Mouse (Mus musculus): Measurements from ENCODE around the gene Maco1. TPM values are rescaled to one million over a fixed set of nuclear protein-coding genes. Genes with fewer than 3 reads are reported as not detected.

The Maco1 gene
- polyA plus RNA-seq, 1 experiment from 2014 or later, result 19.0 TPM

DNA sequence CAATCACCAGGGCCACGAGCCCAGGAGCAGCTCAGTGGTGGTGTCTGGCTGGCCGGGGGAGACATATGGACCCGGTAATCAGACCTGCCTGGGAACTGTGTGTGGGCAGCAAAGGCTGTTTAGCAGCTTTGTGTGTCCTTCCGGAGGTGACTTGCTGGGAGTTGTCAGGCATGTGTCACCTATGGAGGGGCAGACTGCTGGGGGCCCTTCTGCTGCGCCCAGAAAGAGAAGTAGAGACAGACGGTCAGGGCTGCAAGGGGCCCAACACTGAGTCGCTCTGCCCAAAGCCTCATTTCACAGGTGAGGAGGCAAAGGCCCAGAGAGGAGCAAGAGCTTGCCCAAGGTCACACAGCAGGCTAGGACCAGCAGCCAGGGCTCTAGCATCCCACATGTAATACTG is 83.3 kb downstream of the Maco1 start:
- no peak overlapping the region for H3K4me3 ChIP-seq (replicated peaks)
- no peaks in the 10 kb centered on the region for H3K9me3 ChIP-seq (replicated peaks)
- no peak for ATAC-seq (ENCODE audit: low read depth)
- H3K4me1 ChIP-seq (replicated peaks), result peaks cover 79% of the 10 kb centered on the region
- WGBS (ENCODE audit: insufficient replicate concordance), result 67% methylated on average over 7 of the region's 7 CpGs
- H3K27ac ChIP-seq, result no peak overlapping the region
- no peak overlapping the region for H3K4me2 ChIP-seq
- H3K36me3 ChIP-seq, result no peaks in the 10 kb centered on the region
- no peak for DNase-seq
- 0 out of 2 replicates have a peak overlapping the region, but pooled peaks have one; percentile 26 for H3K9ac ChIP-seq
- H3K27me3 ChIP-seq, result no peaks in the 10 kb centered on the region; the same call in 1 of the 2 replicates

DNA sequence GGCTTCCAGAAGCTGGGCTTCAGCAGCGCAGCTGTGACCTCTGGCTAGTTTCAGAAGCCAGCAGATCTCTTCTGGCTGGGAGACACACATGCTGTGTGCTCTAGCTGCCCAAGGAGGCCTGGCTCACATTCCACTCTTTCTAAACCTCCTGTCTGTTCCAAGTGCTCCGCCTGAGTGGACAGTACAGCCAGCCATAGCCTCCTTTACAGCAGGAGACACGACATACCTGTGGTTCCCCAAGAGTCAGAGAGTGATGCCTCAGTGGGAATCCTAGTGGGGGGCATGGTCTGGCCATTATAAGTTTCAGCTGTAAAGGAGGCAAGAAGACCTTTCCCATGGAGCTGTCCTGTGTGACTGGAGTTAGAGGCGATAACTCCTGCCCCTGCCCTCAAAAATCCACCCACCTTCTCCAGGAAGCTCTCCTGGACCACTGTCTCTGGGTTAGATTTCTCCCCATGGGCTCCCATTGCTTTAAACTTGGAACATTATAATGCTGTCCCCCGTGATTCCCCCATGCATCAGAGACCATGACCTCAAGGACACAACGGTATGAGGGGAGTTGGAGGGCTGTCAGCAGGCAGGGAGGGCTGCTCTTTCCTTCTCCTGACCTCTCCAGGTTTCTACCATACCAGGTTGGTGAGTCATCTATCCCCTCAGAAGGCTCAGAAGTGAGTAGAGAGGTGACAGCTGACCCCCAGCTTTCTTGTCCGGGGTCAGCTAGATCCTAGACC is 83.9 kb downstream of the Maco1 start:
- no peaks in the 10 kb centered on the region for H3K9me3 ChIP-seq (replicated peaks)
- no peak overlapping the region for H3K4me3 ChIP-seq (replicated peaks)
- H3K4me1 ChIP-seq (replicated peaks), result peaks cover 81% of the 10 kb centered on the region
- no peaks in the 10 kb centered on the region for H3K36me3 ChIP-seq
- H3K4me2 ChIP-seq, result no peak overlapping the region
- DNase-seq (no peak), ATAC-seq (ENCODE audit: low read depth) (no peak)
- no peaks in the 10 kb centered on the region; the same call in 1 of the 2 replicates for H3K27me3 ChIP-seq
- 75% methylated on average over 7 of the region's 7 CpGs for WGBS (ENCODE audit: insufficient replicate concordance)
- peak overlapping the region; percentile 97; the same call in 1 of the 2 replicates for H3K9ac ChIP-seq
- H3K27ac ChIP-seq, result peak overlapping the region; percentile 14; the same call in 1 of the 2 replicates

DNA sequence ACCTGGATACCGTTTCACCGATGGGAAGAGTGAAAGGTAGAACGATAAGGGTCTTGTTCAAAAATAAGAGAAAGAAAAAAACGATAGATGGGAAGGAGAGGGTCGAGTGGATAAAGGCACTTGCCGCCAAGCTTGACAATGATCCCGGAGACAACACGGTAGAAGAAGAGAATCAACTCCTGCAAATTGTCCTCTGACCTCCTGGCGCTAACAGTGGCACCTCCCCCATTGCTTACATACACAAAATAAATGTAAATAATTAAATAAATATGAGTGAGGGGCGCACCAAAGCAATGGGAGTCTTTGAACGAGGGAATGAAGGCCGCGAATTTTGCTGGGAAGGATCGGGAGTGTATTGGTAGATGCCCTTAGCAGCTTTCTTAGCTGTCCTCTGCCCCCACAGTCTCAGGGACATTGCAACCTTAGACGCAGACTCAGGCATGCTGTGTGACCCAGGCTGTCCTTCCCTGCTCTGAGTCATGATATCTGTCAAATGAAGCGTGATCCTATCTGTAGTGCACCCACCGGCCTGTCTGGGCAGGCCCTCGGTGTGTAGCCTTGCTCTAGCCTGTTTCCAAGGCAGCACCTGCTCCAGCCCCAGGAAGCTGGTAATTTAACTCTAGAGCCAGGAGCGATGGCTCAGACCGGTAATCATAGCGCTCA is 84.8 kb downstream of the Maco1 start:
- H3K27ac ChIP-seq, result peak overlapping the region; percentile 97; the same call in 1 of the 2 replicates
- ATAC-seq (ENCODE audit: low read depth), result no peak
- no peak for DNase-seq

DNA sequence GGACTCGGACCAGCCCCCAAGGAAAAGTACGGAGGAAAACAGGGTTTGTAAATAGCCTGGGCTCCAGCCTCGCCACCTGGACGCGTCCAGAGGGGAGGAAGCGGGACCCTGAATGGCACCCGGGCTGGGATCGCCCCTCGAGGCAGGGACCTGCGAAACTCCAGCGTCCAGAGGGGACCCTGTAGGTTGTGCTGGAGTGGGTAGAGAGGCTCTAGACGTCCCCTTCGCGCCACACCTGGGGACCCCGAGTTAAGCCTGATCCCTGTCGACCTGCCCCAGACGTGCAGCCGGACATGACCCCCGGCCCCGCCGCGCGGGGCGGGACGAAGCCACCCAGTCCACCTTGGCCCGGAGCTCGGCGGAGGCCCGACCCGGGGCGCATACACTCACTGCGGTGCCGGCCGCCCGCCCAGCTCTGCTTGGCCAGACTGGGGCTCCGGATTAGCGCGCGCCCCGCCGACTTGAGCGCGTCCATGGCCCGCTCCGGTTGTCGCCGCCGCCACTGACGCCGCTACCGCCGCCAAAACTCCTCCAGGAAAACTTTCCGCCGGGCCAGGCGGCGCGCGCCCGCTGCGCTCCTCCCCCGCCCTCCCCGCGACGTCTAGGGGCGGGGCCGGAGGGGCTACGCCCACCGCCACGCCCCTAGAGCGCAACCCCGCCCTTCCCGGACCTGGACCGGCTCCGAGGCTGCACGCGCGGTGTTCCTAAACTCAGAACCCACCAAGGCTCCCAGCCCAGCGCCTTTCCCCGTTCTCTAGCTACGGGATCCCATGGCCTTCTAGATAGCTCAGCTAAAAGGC is 85.5 kb downstream of the Maco1 start, which contains the start of gene Ldlrap1:
Ldlrap1 (minus strand) TSS at position 599 of the 800 bp plus-strand sequence.
- Histone ChIP-seq H3K9ac (peak within 1 kb of the TSS; percentile 97), H3K9me3 (replicated peaks) (no peaks in the 10 kb centered on the region), H3K27me3 (no peaks in the 10 kb centered on the region; the same call in 1 of the 2 replicates), H3K4me3 (replicated peaks) (peak within 1 kb of the TSS; percentile 91), H3K36me3 (no peaks in the 10 kb centered on the region; the same call in 1 of the 2 replicates), H3K4me1 (replicated peaks) (peaks cover 81% of the 10 kb centered on the region), H3K4me2 (peak within 1 kb of the TSS; percentile 98), H3K27ac (peak within 1 kb of the TSS; percentile 97)
- under 1% methylated on average over 79 of the region's 80 CpGs for WGBS (ENCODE audit: insufficient replicate concordance)
- peak; percentile 73 for ATAC-seq (ENCODE audit: low read depth)
- DNase-seq, result peak; percentile 72

More for the DNA sequence above, 84.8 kb downstream of the Maco1 start:
- Histone ChIP-seq H3K9me3 (replicated peaks) (no peaks in the 10 kb centered on the region), H3K4me1 (replicated peaks) (peaks cover 81% of the 10 kb centered on the region), H3K4me3 (replicated peaks) (peak overlapping the region; percentile 91), H3K27me3 (no peaks in the 10 kb centered on the region; the same call in 1 of the 2 replicates), H3K36me3 (no peaks in the 10 kb centered on the region; the same call in 1 of the 2 replicates), H3K9ac (peak overlapping the region; percentile 97), H3K4me2 (peak overlapping the region; percentile 98)
- WGBS (ENCODE audit: insufficient replicate concordance), result 12% methylated on average over 21 of the region's 21 CpGs

DNA sequence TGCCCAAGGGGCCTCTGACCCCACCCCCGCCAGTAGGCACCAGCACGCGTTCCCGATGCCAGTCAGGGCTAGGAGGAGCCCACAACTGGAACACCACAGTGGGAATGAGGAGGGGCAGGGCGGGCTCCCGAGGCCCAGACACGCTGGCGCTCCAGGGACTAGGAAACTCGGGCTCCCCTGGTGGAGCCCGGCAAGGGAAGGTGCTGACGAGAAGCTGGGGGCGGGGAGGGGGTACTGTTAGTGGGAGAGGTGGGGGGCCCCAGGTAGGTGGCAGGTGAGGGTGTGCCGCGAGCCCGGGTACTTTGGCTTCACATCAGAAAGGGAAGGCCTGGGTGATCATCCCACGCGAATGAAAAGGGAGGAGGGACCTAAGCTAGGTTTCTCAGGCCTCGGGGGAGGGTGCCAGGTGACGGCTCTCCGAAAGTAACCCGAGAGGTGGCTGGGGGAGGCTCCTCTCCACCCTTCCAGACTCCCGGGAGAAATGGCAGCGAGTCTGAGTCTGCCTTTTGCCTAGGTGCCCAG is 86.2 kb downstream of the Maco1 start:
- Histone ChIP-seq H3K9me3 (replicated peaks) (no peaks in the 10 kb centered on the region), H3K27ac (peak overlapping the region; percentile 97), H3K4me1 (replicated peaks) (peaks cover 81% of the 10 kb centered on the region), H3K4me2 (peak overlapping the region; percentile 98), H3K4me3 (replicated peaks) (peak overlapping the region; percentile 91), H3K27me3 (no peaks in the 10 kb centered on the region; the same call in 1 of the 2 replicates), H3K36me3 (no peaks in the 10 kb centered on the region; the same call in 1 of the 2 replicates), H3K9ac (peak overlapping the region; percentile 97)
- no peak for DNase-seq
- ATAC-seq (ENCODE audit: low read depth), result peak; percentile 26
- 3% methylated on average over 23 of the region's 23 CpGs for WGBS (ENCODE audit: insufficient replicate concordance)

DNA sequence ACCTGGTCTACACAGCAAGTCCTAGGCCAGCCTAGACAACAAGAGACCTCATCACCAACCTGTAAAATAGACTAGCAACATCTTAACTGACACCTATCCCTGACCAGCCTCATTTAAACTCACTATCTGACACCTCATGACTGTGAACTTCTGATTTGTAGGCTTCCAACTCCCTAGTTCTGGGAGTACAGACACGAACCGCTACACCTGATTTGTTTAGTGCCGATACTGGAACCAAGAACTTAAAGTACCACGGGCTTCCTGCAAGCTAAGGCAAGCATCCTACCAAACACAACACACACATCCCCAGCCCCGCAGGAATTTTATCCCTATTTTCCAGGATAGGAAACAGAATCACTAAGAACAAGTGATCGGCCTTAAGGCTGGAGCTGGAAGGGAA is 86.9 kb downstream of the Maco1 start:
- H3K36me3 ChIP-seq, result peaks cover 5% of the 10 kb centered on the region
- ATAC-seq (ENCODE audit: low read depth), result no peak
- peak overlapping the region; percentile 98 for H3K4me2 ChIP-seq
- no peaks in the 10 kb centered on the region for H3K9me3 ChIP-seq (replicated peaks)
- peak overlapping the region; percentile 91 for H3K4me3 ChIP-seq (replicated peaks)
- peak overlapping the region; percentile 97 for H3K27ac ChIP-seq
- 58% methylated on average over 6 of the region's 6 CpGs for WGBS (ENCODE audit: insufficient replicate concordance)
- DNase-seq, result no peak
- H3K27me3 ChIP-seq, result no peaks in the 10 kb centered on the region; the same call in 1 of the 2 replicates
- H3K4me1 ChIP-seq (replicated peaks), result peaks cover 83% of the 10 kb centered on the region
- H3K9ac ChIP-seq, result peak overlapping the region; percentile 97

DNA sequence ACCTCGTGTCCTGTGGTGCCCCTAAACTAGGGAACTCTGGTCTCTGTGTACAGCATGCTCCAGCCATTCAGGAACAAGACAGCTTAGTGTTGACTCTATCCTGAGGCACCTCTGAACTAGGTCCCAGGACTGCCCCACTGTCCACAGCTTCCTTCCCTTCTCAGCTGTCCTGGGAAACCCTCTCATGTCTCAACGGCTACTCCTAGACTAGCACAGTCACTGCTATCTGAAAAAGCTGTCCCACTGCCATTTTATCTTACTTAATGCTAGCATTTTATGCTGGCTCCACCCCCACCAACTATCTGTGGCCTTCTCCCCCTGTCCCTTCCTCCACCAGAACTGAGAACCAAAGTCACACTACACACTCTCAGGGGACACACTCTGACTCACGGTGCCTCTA is 88.8 kb downstream of the Maco1 start:
- DNase-seq (no peak), ATAC-seq (ENCODE audit: low read depth) (peak; percentile 19)
- Histone ChIP-seq H3K4me2 (peak overlapping the region; percentile 98), H3K27me3 (no peaks in the 10 kb centered on the region), H3K4me3 (replicated peaks) (peak overlapping the region; percentile 91), H3K27ac (peak overlapping the region; percentile 97), H3K36me3 (peaks cover 7% of the 10 kb centered on the region), H3K4me1 (replicated peaks) (peaks cover 93% of the 10 kb centered on the region), H3K9me3 (replicated peaks) (no peaks in the 10 kb centered on the region), H3K9ac (peak overlapping the region; percentile 97)
- under 1% methylated on average over 3 of the region's 3 CpGs for WGBS (ENCODE audit: insufficient replicate concordance)

DNA sequence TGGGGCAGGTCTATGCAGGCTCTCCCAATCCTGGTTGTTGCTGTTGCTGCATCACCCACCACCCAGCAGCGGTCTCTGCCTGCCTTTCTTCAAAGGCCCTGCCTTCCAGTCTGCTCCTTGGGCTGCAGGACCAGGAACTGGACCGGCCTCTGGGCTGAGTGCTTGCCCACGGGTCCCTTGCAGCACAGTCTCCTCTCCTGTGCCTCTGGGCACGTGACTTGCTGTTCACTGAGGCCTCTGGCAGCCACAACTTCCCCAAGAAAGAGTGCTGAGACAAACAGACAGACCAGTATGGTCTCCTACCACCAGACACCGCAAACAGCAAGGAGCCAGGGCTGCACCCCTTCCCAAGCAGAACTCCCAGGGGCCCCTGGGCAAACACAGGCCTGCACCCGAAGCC is 90.8 kb downstream of the Maco1 start:
- 34% methylated on average over 6 of the region's 6 CpGs for WGBS (ENCODE audit: insufficient replicate concordance)
- DNase-seq (no peak), ATAC-seq (ENCODE audit: low read depth) (no peak)
- peak overlapping the region; percentile 66 for H3K4me2 ChIP-seq
- H3K9me3 ChIP-seq (replicated peaks), result no peaks in the 10 kb centered on the region
- peaks cover 11% of the 10 kb centered on the region for H3K36me3 ChIP-seq
- peak overlapping the region; percentile 97 for H3K27ac ChIP-seq
- peak overlapping the region; percentile 33 for H3K4me3 ChIP-seq (replicated peaks)
- peaks cover 98% of the 10 kb centered on the region for H3K4me1 ChIP-seq (replicated peaks)
- peak overlapping the region; percentile 70 for H3K9ac ChIP-seq
- H3K27me3 ChIP-seq, result no peaks in the 10 kb centered on the region

DNA sequence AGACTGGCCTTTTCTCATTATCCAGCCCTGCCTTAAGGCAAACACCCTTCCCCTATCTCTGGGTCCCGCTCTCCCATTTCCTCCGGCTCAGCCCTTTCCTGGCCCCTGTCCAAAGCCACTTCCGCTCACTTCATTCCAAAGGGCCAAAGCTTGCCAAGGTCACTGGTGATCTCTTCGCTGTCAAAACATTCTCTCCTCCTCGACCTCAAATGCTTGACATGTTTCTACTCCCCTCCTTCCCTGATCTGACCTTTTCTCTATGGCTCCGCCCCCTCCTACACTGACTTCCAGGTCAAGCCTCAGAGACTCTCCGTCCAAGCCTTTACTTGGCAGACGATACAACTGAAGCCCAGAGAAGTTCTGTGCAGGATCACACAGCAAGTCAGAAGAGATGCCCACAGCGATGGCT is 92.3 kb downstream of the Maco1 start:
- DNase-seq (no peak), ATAC-seq (ENCODE audit: low read depth) (no peak)
- Histone ChIP-seq H3K4me3 (replicated peaks) (peak overlapping the region; percentile 42), H3K36me3 (peaks cover 25% of the 10 kb centered on the region), H3K9ac (peak overlapping the region; percentile 78), H3K4me1 (replicated peaks) (peaks cover 99% of the 10 kb centered on the region), H3K27ac (peak overlapping the region; percentile 97), H3K4me2 (peak overlapping the region; percentile 74), H3K27me3 (no peaks in the 10 kb centered on the region), H3K9me3 (replicated peaks) (no peaks in the 10 kb centered on the region)
- 23% methylated on average over 9 of the region's 9 CpGs for WGBS (ENCODE audit: insufficient replicate concordance)

DNA sequence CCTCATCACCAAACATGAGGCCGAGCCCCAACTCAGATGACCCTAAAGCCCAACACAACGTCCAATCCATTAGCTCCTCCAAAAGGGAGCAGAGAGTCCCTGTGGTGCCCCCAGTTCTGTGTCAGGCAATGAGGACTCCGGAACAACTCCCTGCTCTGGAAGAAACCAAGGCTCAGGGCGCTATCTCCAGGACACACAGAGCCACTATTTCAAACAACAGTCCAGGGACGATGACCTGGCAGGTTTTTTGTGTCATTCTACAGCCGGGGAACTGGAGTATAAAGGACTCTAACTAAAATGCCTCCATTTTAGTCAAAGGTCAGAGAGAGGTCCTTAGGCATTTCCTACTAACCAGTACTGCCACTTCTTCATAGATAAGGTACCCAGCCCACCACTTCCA is 92.9 kb downstream of the Maco1 start:
- peak overlapping the region; percentile 97 for H3K27ac ChIP-seq
- H3K4me3 ChIP-seq (replicated peaks), result peak overlapping the region; percentile 42
- H3K36me3 ChIP-seq, result peaks cover 30% of the 10 kb centered on the region
- WGBS (ENCODE audit: insufficient replicate concordance), result 23% methylated on average over 6 of the region's 6 CpGs
- peaks cover 99% of the 10 kb centered on the region for H3K4me1 ChIP-seq (replicated peaks)
- peak overlapping the region; percentile 78 for H3K9ac ChIP-seq
- DNase-seq (peak; percentile 63), ATAC-seq (ENCODE audit: low read depth) (peak; percentile 40)
- no peaks in the 10 kb centered on the region for H3K9me3 ChIP-seq (replicated peaks)
- no peaks in the 10 kb centered on the region for H3K27me3 ChIP-seq
- peak overlapping the region; percentile 74 for H3K4me2 ChIP-seq

Measured in liver, embryonic 13.5 days (tissue).